Mouse (Mus musculus) heart, postnatal 0 days (tissue): ENCODE results near the gene Usp36.

Experiments
- CTCF ChIP-seq: IDR thresholded peaks from 2 replicates; pipeline ENCODE4 v1.5.1; 2016; ENCODE audit warnings: antibody characterized with exemption, control low read depth, low read depth
- EP300 ChIP-seq: IDR thresholded peaks from 2 replicates; pipeline ENCODE4 v1.6.1; 2016; ENCODE audit warnings: antibody characterized with exemption, low read depth

DNA sequence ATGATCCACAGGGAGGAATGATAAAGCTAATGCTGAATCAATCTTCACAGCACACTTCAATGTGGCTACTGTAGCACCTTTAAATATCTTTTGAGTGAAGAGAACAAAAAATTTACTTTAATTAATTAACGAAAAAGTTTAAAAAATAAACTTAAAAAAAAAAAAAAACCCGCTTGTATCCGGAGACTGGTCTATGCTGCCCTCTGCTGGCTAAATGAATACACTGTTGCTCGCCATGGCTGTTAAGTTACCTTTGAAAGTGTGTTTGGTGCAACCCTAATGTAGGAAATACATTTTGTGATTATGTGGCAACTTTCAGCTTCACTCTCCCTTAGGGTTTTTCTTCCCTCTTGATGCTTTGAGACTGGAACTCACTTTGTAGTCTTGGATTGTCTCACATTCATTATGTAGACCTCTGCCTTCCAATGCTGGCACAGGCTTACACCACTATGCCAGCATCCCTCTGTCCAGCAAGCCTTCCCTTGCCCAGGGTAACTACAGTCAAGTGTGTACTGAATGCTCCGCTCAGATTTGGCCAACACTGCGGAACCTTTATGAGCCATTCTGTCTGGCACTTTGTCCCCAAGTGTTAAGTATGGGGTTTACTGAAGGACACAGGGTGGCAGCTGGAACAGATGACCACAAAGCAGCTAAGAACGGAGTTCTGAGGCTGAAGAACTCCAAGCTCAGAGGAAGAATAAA is 69.3 kb downstream of the Usp36 start:
- TF ChIP-seq CTCF, result peak; percentile 76
- no peak for TF ChIP-seq EP300
